Mouse (Mus musculus): ENCODE data around the gene Knop1.

GRCm38 (mm10) chr7:118858640-118859039 is 2.6 kb upstream of the Knop1 start:
- TF ChIP-seq POLR2A (IDR thresholded peaks at IDR 0.05; ENCODE audit: low read depth, low read length) (no peak), CTCF (IDR thresholded peaks at IDR 0.05; ENCODE audit: borderline replicate concordance, insufficient read depth, low read length) (no peak)

Measured in embryonic fibroblast, embryonic 13.5 days (primary cell).